Mouse (Mus musculus): Measurements from ENCODE around the gene Arid5b.

The Arid5b gene

GRCm38 (mm10) chr10:68052307-68052706 is 226.2 kb downstream of the Arid5b start:
- no peak for DNase-seq (ENCODE audit: low spot score in 2 of 2)

GRCm38 (mm10) chr10:68051316-68051933 is 227.1 kb downstream of the Arid5b start:
- DNase-seq (ENCODE audit: low spot score in 2 of 2), result no peak

GRCm38 (mm10) chr10:68050882-68051281 is 227.7 kb downstream of the Arid5b start:
- no peak for DNase-seq (ENCODE audit: low spot score in 2 of 2)

- DNase-seq (ENCODE audit: low spot score in 2 of 2), result no peak
Measured at GRCm38 (mm10) chr10:68048641-68049305, 229.8 kb downstream of the Arid5b start.

GRCm38 (mm10) chr10:68044864-68045263 is 233.7 kb downstream of the Arid5b start:
- no peak for DNase-seq (ENCODE audit: low spot score in 2 of 2)

GRCm38 (mm10) chr10:68043973-68044372 is 234.6 kb downstream of the Arid5b start:
- no peak for DNase-seq (ENCODE audit: low spot score in 2 of 2)

Measured in frontal cortex, postnatal 14 days (tissue).